Mouse (Mus musculus): Measurements from ENCODE around the gene Anapc15-ps.

GRCm38 (mm10) chr10:95676387-95676786 lies 3.1 kb upstream of the Anapc15-ps start:
- TF ChIP-seq CTCF (IDR thresholded peaks at IDR 0.05; ENCODE audit: low read depth), result no peak
- no peak for TF ChIP-seq EP300 (IDR thresholded peaks at IDR 0.05; ENCODE audit: low read depth)

All from liver, embryonic 14.5 days (tissue).